Mouse (Mus musculus) layer of hippocampus, postnatal 25 days (tissue): ENCODE results near the gene Pbx3. TPM values are rescaled to one million over a fixed set of nuclear protein-coding genes. Genes with fewer than 3 reads are reported as not detected.

Experiments used
- DNase-seq, 2 experiments: peaks; one replicate each; pipeline ENCODE4 v3.0.0; 2022; ENCODE audit warnings: mixed read lengths in 2 of 2, low spot score in 1 of 2; ENCODE audit errors: extremely low spot score in 1 of 2
- total RNA-seq, 2 experiments: library from RNA; stranded (reverse); gene quantifications; 2 replicates each; pipeline ENCODE4 v1.2.3; 2021

The Pbx3 gene
- total RNA-seq, 2 experiments from 2014 or later, result 7.0 to 8.2 TPM

DNA sequence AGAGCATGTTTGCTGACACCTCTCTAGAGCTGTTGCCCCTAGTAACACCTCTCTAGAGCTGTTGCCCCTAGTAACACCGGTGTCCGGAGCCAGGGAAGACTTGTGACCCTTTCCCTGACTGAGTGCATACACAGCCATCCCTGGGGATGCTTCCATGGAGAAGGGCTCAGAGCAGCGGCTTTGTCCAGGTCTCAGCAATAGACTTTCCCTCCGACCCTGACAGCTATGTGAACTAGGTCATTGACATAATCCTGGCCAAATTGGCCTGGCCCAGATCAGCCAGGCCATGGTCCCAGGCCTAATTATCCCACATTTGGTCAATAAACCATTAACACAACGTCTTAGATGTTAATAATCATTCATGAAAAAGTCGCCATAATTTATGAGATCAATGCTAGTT, 219.6 kb downstream of the Pbx3 start:
- no peak for DNase-seq

DNA sequence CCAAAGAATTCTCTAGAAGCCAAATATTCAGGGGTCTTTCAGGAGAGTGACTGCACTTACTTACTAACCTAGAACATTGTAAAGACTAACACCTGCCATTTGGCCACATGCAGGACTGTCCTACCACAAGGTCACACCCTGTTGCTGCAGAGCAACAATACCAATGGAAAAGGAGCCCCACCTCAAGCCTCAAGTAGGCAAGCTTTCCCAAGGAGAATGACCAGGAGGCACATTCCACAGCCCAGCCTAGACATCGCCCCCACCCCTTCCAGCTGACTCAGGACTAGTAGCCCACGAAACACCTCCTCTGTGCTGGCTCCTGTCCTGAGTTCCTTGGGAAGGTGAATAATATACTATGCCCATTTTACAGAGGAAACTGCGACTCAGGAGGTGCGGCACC, 222.4 kb downstream of the Pbx3 start:
- DNase-seq, result no peak

DNA sequence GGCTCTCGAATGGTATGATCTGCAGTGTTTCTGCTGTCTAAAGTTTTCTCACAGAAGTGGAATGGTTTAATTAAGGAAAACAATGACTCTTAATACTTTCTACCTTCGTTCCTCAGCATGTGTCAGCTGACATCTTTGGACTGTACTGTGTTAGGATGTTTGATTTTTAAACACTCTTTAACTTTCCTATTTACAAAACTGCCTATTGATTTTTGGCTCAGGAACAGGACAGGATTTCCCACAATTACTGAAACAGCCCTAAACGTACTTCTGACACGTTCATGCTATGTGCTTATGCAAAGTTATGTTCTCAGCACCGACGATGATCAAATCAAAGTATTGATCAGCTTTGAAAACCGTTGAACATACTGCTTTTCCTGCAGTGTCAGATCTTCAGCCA, 224.7 kb downstream of the Pbx3 start:
- no peak for DNase-seq

DNA sequence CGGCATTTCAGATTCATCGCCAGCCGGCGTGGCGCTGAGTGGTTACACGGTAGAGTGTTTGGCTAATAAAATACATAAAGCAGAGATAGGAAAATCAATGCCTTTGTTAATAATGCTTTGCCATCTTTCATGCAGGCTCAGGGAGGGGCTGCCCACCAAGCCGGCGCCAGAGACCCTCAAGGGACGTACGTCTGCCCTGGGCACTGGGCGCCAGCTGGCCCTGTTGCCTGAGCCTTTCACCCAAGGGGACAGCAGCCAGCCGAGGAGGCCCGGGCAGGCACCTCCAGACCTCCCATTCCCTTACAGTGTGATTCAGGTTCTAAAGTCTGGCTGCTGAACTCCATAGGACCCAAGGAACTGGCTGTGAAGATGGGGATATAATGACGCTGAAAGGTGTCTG, 225.5 kb downstream of the Pbx3 start:
- no peak for DNase-seq

DNA sequence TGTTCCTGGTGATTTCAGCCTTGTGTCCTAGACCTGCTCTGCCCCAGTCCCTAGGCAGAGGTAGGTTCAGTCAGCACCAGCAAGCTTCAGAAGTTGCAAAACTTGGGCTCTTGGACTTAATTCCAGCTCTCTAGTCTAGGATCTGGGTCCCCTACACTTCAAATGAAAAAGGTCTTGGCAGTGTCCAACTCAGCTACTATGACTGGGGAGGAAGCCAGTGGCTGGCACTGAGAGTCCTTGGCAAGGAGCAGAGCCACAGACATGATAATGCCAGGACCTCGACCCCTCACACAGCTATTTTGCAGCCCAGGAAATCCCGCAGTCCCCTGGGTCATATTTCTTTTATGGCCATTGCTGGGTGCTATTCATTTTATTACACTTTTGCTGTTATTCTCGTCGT, 225.9 kb downstream of the Pbx3 start:
- peak in 1 of 2 experiments; percentile 33 for DNase-seq

DNA sequence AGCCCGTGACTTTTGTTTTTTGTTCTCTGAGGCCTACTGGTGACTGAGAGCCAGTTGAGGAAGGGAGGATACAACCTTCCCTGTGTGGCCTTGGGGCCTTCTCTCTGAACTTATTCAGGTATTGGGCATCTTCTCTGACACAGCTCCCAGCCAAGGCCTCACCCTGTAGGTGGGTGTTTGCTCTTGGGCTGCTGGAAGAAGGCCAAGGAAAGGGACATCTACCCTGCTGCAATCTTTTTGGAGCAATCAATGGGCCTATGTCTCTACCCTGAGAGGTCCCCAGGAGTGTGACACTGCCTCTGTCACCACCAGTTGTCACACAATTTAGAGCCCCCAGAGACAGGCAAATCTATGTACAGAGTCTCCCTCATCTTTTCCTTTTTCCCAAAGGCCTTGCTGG, 226.5 kb downstream of the Pbx3 start:
- no peak for DNase-seq

DNA sequence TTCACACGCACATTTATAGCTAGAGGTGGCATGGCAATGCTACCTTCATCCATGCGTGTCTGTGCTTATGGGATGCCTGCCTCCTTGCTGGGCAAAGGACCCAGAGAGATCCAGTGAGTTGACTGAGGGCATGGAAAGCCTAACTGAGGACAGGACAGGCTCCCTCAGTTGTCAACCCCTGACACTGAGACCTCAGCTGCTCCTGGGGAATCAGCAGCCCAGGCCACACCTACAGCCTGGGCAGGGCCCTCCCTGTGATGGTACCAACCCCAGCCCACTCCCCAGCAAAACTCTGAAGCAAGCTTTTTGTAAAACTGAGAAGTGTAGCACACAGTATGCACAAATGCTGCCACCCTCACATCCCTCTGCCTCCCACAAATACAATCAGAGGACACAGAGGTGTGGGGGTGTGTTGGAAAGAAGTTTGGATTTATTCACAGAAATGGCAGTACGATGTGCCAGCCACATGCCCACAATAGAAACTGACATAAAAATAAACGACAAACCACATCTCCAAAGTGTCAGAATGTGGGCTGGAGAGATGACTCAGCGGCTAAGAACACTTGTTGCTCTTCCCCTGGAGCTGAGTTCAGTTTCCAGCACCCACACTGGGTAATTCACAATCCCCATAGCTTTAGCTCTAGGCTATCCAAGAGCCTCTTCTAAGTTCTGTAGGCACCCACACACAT, 233.3 kb downstream of the Pbx3 start:
- DNase-seq, result peak in 1 of 2 experiments; percentile 7

DNA sequence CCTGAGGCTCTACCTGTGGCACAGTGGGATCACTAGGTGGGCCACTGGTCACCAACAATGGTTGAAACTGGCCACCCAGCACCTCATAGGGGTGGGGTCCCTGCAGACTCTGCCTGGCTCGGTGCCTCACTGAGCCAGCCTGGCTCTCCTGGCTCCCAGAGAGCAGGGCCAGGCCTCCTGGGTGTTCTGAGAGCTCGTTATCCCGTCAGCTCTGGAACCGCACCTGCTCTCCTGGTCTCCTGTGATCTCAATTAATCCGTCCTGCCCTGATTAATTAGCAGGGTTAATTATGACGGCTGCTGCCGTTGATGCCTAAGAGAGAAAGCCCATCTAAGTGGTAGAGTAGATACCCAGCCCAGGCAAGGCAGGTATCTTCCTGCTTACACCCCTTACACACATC, 237.6 kb downstream of the Pbx3 start:
- DNase-seq, result no peak

DNA sequence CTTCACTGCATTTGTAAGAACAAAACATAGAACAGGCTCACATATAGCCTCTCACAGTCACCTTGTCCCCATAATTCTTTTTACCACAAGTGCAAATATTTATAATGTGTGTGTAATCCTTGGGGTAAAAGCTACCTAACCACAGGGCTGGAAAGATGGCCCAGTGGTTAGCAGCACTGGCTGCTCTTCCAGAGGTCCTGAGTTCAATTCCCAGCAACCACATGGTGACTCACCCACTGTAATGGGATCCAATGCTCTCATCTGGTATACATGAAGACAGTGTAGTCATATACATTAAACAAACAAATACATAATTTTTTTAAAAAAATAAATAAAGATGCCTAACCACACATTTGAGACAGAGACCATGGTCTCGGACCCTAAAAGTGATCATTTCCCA, 240.2 kb downstream of the Pbx3 start:
- no peak for DNase-seq

DNA sequence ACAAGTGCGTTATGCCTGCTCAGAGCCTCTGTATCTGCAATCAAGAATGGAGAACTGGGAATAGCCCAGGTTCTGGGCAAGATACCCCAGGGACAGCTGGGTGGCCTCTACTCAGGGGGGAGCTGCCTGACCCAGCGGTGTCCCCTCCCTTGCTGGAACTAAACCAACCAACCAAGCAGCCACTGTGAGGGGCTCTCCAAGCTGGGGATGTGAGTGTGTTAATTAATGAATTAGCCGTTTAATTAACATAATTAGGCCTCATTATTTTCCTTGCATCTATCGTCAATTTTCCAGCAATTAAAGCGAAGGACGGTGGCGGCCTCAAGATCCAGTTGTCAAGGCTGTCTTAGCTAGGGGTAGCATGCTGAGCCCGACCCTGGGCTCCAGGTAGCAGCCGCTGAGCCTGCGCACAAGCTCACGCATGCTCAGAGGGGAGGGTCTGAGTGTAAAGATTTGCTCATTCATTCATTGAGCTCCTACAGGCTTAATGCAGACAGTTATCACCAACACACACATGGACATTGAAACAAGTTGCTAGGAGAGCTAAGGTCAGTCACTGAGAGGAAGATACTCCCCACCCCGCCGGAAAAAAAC, 243.2 kb downstream of the Pbx3 start:
- peak in 1 of 2 experiments; percentile 10 for DNase-seq

DNA sequence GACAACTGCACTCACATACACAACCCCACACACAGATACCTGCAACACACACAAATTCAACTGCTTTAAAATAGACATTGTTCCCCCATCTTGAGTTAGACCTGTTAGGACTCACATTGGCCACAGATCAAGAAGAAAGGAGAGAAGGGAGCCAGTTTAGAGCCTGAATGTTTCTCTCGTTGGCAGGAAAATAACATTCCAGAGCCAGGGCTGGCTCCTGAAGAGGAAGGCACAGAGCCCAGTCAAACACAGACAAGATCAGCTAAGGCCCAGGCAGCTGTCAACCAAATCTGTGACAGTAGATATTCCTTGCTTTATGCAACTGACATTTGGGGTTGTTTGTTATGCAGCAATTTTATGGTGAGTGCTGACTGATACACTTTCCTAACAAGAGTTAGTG, 245.1 kb downstream of the Pbx3 start:
- DNase-seq, result no peak

DNA sequence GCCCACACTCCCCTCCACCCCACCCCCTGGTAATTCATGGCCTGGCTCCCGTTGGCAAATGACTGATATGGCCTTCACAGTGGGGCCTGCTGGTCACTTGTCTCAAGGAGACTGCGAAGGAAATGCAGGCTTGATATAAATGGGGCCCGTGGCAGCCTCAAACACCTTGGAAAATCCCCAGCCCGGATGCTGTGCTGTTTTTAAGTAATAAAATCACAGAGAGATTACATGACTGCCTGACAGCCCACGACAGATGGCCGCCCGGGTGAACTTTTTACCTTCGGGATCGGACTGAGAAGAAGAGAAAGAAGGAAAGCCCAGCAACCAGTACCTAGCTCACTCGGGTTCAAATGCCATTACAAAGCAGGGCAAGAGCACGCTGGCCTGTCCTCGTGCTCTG, 249.0 kb downstream of the Pbx3 start:
- no peak for DNase-seq

Other genes with a start within 250 kb of the Pbx3 start
- 10 to 100 TPM; 66.5 to 71.5 TPM for gene Mapkap1, start 33.6 kb upstream of the Pbx3 start, total RNA-seq